Mouse (Mus musculus) cortical plate, adult 2 months (tissue): ENCODE measurements around the gene Atp6v0a1. TPM values are rescaled to one million over a fixed set of nuclear protein-coding genes. Genes with fewer than 3 reads are reported as not detected.

Source experiments
- H3K27ac ChIP-seq: fragments of 200-500 bp; 2 replicates; pipeline ENCODE4 v1.5.1; 2012; ENCODE audit warnings: low read length, control low read depth, inconsistent platforms; ENCODE audit not compliant: insufficient read depth
- H3K4me1 ChIP-seq: fragments of 200-500 bp; 2 replicates; pipeline ENCODE4 v1.6.1; 2011; ENCODE audit warnings: low read length; ENCODE audit not compliant: control insufficient read depth, insufficient read depth
- H3K4me3 ChIP-seq: fragments of 200-500 bp; 2 replicates; pipeline ENCODE4 v1.5.1; 2011; ENCODE audit warnings: mild to moderate bottlenecking, low read length, control low read depth; ENCODE audit not compliant: insufficient read depth
- CTCF ChIP-seq: fragments of 200-500 bp; IDR thresholded peaks from 2 replicates; pipeline ENCODE4 v1.5.1; 2011; ENCODE audit warnings: mild to moderate bottlenecking, control low read depth, low read length; ENCODE audit not compliant: insufficient read depth; ENCODE audit errors: extremely low read depth
- POLR2A ChIP-seq: fragments of 200-500 bp; IDR thresholded peaks from 2 replicates; pipeline ENCODE4 v1.6.1; 2011; ENCODE audit warnings: mild to moderate bottlenecking, low read length, control low read depth; ENCODE audit not compliant: insufficient read depth; ENCODE audit errors: extremely low read depth
- polyA plus RNA-seq: library from polyadenylated mRNA; depleted of rRNA; stranded (reverse); fragments of >200 nt; gene quantifications from 2 replicates; pipeline ENCODE4 v1.2.3, GENCODE M21; 2012

Atp6v0a1 gene
- polyA plus RNA-seq, 1 experiment, result 333 TPM

DNA sequence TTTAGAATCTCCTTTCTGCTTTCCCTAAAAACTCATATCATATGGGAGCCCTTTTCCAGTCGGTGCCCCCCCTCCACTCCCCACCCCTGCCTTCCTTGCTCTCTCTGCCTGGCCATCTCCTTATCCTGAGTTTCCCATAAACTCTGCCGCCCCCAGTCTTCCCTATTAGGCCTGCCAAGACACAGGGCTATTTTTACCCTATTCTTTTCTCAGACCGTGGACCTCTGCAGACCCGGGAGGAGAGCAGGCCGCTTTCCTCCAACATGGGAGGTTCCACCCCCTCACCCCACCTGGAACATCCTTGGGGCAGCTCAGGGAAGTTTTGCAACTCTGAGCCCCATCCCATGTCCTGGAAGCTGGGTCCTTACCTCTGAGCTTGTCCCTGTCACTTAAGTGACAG, 41.9 kb upstream of the Atp6v0a1 start:
- no peaks in the 10 kb centered on the region for H3K4me1 ChIP-seq

DNA sequence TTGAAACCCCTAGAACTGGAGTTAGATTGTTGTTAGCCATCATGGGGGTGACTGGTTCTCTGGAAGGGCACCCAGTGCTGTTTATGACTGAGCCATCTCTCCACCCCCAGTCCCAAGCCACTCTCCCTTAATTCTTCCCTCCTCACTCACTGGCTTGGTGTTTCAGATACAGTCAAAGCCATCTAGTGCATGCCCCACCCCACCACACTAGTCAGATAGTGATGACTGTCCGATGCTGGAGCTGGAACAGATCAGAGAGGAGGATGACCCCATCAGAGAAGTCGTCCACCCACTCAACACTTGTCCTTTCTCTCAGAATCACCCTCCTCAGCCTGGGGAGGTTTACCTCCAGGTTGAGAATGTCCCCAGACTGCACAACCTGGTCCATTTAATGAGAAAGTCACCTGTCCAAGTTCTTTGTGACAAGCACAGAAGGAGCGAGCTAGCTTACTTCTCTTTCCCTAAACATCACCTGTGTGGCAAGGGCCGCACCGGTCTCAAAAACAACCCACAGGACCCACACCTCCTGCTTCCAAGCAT, 41.3 kb upstream of the Atp6v0a1 start:
- no peak overlapping the region; the same call in 1 of the 2 replicates for H3K4me3 ChIP-seq

More for the DNA sequence above, 41.9 kb upstream of the Atp6v0a1 start:
- Histone ChIP-seq H3K4me3 (no peak overlapping the region), H3K27ac (no peak overlapping the region)
- no peak for TF ChIP-seq POLR2A
- TF ChIP-seq CTCF, result no peak

DNA sequence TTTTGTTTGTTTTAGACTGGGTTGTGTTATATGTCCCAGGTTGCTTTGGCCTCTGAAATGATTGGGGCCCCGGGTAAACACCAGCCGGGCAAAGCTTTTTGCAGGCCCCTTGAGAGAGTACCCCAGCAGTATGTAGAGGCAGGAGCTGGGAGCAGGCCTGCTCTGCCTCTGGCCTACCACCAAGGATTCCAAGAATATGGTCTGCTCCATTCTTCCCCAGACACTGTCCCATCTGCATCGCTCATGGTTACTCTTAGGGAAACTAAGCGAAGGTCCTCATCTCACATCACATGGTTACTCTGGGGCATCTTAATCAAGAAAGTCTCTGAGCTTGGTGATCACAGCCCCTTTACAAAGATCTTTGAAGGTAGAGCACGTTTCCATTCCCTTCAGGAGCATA, 40.8 kb upstream of the Atp6v0a1 start:
- H3K4me1 ChIP-seq, result no peaks in the 10 kb centered on the region
- H3K4me3 ChIP-seq, result peak overlapping the region; percentile 50; the same call in 1 of the 2 replicates
- TF ChIP-seq POLR2A (no peak), CTCF (no peak)
- no peak overlapping the region for H3K27ac ChIP-seq

More for the DNA sequence above, 41.3 kb upstream of the Atp6v0a1 start:
- no peak overlapping the region for H3K27ac ChIP-seq
- no peaks in the 10 kb centered on the region for H3K4me1 ChIP-seq
- no peak for TF ChIP-seq CTCF
- no peak for TF ChIP-seq POLR2A

DNA sequence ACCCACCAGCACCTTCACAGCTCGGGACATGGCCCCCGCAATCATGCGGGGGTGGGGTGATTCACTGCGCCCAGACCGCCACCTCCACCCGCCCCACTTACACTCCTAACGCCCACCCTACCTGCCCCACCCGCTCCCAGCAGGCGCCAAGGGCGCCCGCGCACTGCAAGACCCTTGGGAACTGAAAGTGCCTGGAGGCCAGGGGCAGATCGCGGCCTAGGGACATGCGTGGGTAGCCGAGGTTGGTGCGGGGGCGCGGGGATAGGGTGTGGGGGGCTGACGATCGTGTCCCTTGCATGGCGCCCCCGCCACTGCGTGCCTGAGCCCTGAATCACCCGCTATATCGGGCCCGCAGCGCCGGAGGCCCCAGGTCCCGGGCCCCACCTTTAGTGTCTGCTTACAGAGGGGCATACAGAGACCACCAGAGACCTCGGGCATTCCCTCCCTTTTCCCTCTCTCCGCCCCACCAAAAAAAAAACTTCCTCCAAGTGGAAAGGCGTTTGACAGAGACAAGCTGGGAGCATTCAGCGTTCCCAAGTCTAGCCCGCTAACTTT, 40.0 kb upstream of the Atp6v0a1 start:
- H3K4me3 ChIP-seq, result peak overlapping the region; percentile 50
- H3K4me1 ChIP-seq, result no peaks in the 10 kb centered on the region
- TF ChIP-seq POLR2A (no peak), CTCF (no peak)
- peak overlapping the region; percentile 46 for H3K27ac ChIP-seq

DNA sequence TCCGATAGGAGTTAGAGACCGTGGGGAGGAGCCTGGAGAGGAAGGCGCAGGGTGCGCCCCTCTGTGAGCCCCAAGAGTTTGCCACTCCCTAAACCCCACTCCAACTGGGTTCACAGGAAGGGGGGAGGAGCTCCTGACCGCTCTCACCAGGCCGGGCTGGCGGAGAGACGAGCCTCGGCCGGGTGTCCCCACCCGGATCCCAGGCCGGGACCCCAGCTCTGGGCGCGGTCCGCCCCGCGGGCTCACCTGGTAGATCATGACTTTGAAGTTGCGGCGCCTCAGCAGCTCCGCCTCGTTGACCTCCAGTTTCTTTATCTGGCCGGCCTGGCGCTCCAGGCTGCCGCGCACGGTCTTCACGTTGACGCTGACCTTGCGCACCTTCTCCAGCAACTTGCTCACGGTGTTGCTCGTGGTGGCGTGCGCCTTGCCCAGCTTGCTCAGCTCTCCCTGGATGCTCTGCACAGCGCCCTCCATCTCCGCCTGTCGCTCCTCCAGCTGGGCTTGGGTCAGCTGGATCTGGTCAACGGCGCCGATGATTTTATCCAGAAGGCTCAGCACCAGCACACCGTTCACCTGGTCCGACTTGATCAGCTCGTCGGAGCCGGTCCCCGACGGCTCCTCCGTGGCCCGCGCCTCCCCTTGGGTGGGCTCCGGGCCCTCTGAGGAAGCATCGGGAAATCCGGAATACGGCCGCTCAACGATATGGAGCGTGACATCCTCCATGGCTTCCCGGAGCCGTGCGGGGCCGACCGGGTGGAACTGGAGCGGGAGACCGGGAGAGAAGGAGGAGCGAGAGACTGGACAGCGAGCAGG, 39.3 kb upstream of the Atp6v0a1 start:
- Histone ChIP-seq H3K27ac (peak overlapping the region; percentile 72), H3K4me1 (no peaks in the 10 kb centered on the region), H3K4me3 (peak overlapping the region; percentile 50)
- no peak for TF ChIP-seq CTCF

DNA sequence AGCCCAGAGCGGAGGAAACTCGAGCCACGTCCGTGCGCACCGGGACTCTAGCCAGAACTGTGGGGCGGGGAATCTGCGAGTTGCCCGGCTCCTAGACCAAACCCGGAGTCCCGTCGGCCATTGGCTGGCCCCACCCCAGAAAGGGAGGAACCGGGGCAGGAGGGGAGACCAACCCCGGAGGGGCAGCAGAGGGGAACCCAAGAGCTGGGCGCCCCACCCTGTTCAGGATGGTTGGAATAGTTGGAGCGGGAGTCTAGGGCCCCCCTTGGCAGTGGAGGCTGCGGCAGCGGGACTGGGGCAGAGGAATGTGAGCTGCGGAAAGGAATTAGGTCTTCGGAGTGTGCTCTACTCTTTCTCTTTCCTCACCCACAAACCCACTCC, 38.7 kb upstream of the Atp6v0a1 start, which contains the start of gene Cavin1:
TSS of gene Cavin1 (minus strand) at position 331 of the 381 bp plus-strand sequence.
- Histone ChIP-seq H3K4me3 (peak within 1 kb of the TSS; percentile 50), H3K4me1 (no peaks in the 10 kb centered on the region), H3K27ac (peak within 1 kb of the TSS; percentile 72)
- TF ChIP-seq POLR2A, result peak; percentile 53; the same call in 1 of the 2 replicates
- TF ChIP-seq CTCF, result no peak

DNA sequence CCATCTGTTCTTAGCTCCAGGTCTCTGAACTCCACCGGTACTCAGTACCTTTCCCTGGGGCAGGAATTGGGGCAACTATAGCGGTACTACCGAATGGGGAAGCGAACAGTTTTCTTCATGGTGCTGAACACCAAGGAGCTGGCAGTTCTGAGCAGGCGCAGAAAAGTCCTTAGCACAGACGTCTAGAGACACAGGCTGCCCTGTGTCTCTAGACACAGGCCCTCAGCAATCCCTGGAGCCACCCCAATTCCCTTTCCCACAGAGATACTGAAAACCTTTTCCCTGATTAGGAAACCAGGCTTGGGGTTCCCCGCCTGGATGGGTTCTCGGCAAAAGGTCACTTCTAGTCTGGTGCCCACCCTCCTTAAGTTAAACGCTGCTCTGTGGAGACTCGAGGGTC, 37.8 kb upstream of the Atp6v0a1 start:
- Histone ChIP-seq H3K4me1 (no peaks in the 10 kb centered on the region), H3K4me3 (no peak overlapping the region), H3K27ac (no peak overlapping the region)
- TF ChIP-seq POLR2A (no peak), CTCF (no peak)

DNA sequence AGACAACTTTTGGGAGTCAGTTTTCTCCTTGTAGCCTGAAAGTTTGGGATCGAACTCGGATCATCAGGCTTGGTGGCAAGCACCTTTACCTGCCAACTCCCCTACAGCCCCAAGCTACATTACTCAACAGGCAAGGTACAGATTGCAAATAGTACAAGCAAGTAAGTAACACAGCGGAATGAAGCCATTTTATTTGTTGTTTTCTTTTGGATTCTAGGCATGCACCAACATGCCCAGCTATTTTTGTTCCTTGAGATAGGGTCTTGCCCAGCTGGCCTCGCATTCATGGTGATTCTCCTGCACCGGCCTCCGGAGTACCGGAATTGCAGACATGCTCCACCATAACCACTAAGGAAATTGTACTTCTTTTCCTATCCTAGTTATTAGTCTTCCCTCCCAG, 36.0 kb upstream of the Atp6v0a1 start:
- Histone ChIP-seq H3K4me3 (no peak overlapping the region), H3K4me1 (no peaks in the 10 kb centered on the region), H3K27ac (no peak overlapping the region)
- no peak for TF ChIP-seq CTCF
- no peak for TF ChIP-seq POLR2A

DNA sequence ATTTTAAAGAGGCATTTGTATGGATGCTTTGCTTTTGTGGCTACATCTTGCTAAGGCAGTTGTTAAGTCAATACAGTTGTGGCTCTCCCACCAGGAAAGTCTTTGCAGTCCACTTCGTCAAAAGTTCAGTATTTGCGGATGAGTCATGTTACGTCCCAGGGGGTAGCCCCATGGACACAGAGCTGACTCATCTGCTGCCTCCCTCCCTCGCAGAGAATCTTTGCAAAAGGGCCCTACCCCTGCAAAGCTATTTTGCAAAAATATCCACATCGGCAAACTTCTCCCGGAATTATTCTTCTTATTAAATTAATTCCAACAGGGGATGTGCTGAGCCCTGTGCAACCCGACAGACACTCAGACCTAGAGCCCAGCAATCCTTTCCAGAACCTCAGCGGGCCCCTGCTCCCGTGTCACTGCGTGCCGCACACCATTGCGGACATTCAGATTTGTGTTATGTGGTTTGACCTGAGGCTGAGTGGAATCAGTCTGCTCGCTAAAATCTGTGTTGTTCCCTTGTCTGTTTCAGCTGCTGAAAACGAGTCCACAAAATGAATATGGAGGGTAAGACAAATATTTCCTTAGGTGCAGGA, 34.8 kb upstream of the Atp6v0a1 start:
- no peaks in the 10 kb centered on the region; the same call in 1 of the 2 replicates for H3K4me1 ChIP-seq
- no peak overlapping the region for H3K4me3 ChIP-seq
- H3K27ac ChIP-seq, result no peak overlapping the region
- TF ChIP-seq POLR2A, result no peak
- no peak for TF ChIP-seq CTCF

DNA sequence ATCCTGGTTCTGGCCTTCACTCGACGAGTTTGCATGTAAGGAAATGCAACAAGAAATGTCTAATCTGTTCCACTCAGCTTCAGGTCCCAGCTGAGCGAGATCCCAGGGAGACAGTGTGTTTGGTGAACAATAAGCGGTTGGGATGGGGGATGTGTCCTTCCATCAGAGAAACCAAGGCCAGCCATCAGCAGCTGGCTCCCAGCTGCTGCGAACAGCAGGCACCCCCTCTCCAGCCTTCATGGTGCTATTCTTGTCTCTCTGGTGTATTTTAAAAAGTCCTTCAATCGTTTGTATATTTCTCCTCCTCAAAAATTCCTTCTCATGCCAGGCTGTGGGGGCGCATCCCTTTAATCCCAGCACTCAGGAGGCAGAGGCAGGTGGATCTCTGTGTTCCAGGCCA, 34.0 kb upstream of the Atp6v0a1 start:
- H3K4me3 ChIP-seq, result no peak overlapping the region
- H3K27ac ChIP-seq, result no peak overlapping the region
- no peaks in the 10 kb centered on the region; the same call in 1 of the 2 replicates for H3K4me1 ChIP-seq
- no peak for TF ChIP-seq POLR2A
- TF ChIP-seq CTCF, result no peak
